Mouse (Mus musculus) ovary, adult 10 weeks (tissue): ENCODE measurements around the gene Simc1. TPM values are rescaled to one million over a fixed set of nuclear protein-coding genes. Genes with fewer than 3 reads are reported as not detected.

Experiments used
- polyA plus RNA-seq: library from polyadenylated mRNA; stranded (reverse); fragments of 350-450 nt; fragmentation: Illumina TruSeq; extraction: RNeasy Lipid Tissue Mini Kit (QIAGEN cat#74804); gene quantifications from one replicate; pipeline ENCODE4 v1.2.3, GENCODE M21; 2014

Gene Simc1
- polyA plus RNA-seq, result 15.9 TPM

DNA sequence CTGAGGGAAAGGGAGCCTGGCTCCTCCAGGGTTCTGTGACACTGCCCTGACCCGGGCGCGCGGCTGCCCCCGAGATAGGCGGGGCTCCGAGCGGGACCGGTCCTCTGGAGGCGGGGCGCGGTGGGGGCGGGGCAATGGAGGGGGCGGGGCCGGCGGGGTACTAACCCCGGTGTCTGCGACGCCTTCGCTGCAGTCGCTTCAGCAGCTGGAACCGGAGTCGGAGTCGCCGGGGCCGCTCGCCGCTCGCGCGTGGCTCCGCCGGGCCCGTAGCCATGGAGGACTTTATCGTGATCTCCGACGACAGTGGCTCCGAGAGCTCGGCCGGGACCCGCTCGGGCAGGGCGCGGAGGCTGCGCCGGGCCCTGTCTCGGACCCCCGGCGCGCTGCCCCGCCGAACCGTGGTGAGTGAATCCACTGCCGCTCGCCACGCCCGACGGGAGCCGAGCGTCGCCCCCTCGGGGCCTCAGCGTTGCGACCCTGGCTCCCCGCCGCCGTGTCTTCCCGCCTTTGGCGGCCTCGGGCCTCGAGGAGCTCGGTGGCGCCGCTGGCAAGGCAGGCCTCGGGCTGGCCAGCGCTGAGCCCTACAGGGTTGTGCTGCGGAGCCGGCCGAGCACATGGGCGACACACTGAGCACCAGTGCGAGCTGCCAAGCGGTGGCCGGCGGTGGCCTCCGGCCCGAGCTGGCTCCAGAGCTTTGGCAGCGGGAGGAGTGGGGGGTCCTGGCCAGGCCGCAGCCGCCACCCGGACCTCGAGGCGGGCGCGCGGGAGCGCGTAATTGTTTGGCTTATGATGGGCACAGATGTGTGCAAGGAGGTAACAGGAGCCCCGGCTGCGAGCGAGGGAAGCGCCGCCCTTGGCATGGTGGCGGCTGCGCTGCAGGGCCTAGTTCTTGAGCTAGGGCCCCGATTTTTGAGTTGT lies at the start of gene Simc1:
Simc1 (plus strand) TSS at position 176 of the 918 bp plus-strand sequence.

DNA sequence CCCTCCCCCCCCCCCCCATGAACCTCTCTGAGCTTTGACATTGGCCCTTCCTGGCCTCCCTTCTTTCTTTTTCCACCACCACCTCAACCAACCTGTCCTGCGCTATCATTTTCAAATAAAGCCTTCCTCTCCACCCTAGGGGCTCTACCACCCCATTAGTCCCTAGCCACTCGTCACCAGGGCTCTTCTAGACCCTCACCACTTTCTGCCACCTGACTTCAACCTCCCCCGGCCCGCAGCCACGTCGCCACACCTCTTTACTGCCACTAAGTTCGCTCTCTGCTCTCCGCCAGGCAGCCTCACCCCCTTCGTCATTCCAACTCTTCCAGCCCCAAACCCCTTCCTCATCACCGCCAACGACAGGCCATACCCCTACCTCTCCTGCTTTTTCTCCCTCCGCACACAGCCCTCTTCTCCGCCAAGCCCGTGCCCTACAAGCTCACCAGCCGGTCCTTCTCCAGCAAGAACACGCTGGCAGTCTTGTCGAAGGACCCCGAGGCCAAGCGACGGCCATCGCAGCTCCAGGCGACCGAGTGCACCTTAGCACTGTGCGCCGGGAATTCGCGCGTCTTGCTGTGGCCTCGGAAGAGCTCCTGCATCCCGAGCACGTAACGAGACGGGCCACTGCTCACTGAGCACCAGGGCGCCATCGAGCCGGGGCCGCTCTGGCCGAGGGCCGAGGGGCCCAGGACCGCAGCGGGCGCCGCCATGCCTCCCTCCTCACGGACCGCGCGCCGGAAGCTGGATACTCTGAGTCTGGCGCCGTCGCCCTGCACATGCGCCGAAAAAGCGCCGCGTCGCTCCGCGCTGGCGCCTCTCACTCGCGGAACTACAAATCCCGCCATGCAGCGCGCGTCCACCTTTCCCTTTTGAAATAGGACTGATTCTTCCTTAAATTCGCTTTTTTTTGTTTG lies 35.2 kb upstream of the Simc1 start, which contains the start of gene Thoc3:
Thoc3 (minus strand) TSS at position 752 of the 914 bp plus-strand sequence.

DNA sequence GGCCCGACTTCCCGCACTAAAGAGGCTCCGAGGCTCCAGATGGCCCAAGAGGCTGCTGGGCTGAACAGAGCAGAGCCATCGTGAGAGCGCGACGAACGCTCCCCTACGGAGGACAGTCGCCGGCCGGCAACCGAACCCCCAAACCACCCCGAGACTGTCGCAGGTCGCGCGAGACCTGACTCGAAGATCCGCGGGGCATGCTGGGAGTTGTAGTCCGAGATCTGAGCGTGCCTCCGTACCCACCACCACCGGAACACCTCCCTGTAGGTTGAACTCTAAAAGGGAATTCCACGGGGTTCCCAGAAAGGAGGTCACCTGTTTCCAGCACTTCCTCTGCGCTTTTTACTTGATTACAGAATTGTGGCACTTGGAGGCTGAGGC lies 61.6 kb downstream of the Simc1 start, which contains the start of gene 4833439L19Rik:
4833439L19Rik (minus strand) TSS at position 235 of the 381 bp plus-strand sequence.

DNA sequence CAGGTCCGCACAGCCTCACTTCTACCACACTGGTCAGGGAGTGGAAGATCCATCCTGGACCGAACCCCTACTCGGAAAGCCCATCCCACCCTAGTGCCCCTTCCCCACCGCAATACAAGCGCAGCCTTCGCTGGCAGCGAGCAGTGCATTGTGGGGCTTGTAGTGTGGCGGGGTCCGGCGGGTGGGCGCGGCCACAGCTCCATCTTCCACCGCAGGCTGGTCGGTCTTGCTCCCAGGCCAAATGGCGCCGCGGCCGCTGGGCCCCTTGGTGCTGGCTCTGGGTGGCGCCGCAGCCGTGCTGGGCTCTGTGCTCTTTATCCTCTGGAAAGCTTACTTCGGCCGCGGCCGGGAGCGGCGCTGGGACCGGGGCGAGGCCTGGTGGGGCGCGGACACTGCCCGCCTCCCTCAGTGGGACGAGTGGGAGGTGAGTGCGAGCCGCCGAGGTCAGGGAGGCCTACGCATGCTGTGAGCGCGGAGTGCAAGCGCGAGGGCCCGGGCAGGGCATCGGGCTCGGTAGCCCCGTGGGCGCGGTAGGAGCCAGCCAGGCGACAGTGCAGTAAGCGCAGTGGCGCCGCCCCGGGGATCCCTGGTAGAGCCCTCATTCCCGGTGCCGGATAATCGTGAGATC lies 71.4 kb downstream of the Simc1 start, which contains the start of gene Arl10:
Arl10 (plus strand) TSS at position 162 of the 628 bp plus-strand sequence.

DNA sequence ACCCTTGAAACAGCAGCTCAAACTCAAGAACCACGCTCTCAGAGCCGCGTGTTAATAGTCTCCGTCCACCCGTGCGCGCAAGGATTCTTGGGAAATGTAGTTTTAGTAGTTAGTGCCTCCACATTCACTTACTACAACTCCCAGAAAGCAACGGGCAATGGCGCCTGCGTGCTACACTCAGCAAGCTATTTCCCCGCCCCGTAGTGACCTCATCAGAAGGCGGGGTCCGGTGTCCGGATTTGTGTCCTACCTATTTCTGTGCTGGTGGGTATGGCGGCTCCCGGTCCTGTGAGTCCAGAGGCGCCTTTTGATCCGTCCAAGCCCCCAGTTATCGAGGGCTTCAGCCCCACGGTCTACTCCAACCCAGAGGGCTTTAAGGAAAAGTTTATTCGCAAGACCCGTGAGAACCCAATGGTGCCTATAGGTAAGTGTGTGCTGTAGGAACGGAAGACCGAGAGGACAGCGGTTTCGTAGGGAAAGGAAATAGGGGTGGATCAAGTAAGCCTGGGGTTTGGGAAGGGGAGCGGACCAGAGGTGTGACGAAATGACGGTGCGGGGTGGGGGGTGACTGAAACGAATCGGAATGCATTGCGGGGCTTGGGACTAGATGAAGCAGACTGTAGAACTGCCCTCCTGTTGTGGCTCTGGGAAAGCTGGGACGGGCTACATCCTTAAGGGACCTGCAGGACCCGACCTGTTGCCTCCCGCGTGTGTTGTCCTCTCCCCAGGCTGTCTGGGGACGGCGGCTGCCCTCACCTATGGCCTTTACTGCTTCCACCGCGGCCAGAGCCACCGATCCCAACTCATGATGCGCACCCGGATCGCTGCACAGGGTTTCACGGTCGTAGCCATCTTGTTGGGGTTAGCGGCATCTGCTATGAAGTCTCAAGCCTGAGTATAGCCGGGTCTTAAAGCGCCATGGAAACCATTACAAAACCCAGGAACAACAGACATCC lies 86.7 kb downstream of the Simc1 start, which contains the start of the genes Nop16 and Higd2a:
Nop16 (minus strand) TSS at position 95 of the 956 bp plus-strand sequence.
Higd2a (plus strand) TSS at position 212 of the 956 bp plus-strand sequence.

Other genes with a start within 250 kb of the Simc1 start
- gene Cplx2, start 132.4 kb upstream of the Simc1 start, polyA plus RNA-seq, result 17.0 TPM
- 7.2 TPM for gene Thoc3, start 34.9 kb upstream of the Simc1 start, polyA plus RNA-seq
- gene 4833439L19Rik, start 61.7 kb downstream of the Simc1 start, polyA plus RNA-seq, result 78.5 TPM
- gene Arl10, start 71.2 kb downstream of the Simc1 start, polyA plus RNA-seq, result 2.2 TPM
- gene Nop16, start 86.3 kb downstream of the Simc1 start, polyA plus RNA-seq, result 17.8 TPM
- gene Higd2a, start 86.4 kb downstream of the Simc1 start, polyA plus RNA-seq, result 5.9 TPM
- 5.4 TPM for gene Cltb, start 107.6 kb downstream of the Simc1 start, polyA plus RNA-seq
- 40.4 TPM for gene Faf2, start 118.0 kb downstream of the Simc1 start, polyA plus RNA-seq
- 30.2 TPM for gene Rnf44, start 190.1 kb downstream of the Simc1 start, polyA plus RNA-seq
- gene Cdhr2, start 197.7 kb downstream of the Simc1 start, polyA plus RNA-seq, result not detected
- not detected for gene Gprin1, start 246.1 kb downstream of the Simc1 start, polyA plus RNA-seq